Mouse (Mus musculus) liver, embryonic 14.5 days (tissue): ENCODE measurements around the gene Slc35b2.

Experiments
- CTCF ChIP-seq: IDR thresholded peaks from 2 replicates; pipeline ENCODE4 v1.5.1; 2016; ENCODE audit warnings: antibody characterized with exemption, low read depth, control low read depth
- EP300 ChIP-seq: IDR thresholded peaks from 2 replicates; pipeline ENCODE4 v1.6.1; 2016; ENCODE audit warnings: antibody characterized with exemption, low read depth

DNA sequence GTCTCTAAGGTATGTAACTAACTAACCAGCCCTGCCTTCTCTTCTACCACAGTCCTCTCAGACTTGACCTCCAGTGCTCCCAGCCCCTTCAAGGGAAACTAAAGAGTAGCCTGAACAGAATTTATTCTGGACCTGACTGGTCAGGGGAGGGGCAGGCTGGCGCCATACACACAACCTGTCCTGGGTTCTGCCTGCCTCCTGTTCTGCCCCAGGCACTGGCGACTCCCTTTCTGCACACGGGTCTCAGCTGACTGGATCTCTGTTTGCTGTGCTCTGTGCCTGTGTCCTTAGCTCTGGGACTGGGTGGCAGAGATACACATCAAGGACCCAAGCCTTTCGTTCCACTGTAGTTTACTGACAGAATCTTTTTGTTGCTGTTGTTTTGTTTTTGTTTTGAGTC lies 15.9 kb downstream of the Slc35b2 start:
- no peak for TF ChIP-seq EP300
- no peak for TF ChIP-seq CTCF
